ENCODE assay signal across 8 mouse cellular contexts in the genomic region with DNA sequence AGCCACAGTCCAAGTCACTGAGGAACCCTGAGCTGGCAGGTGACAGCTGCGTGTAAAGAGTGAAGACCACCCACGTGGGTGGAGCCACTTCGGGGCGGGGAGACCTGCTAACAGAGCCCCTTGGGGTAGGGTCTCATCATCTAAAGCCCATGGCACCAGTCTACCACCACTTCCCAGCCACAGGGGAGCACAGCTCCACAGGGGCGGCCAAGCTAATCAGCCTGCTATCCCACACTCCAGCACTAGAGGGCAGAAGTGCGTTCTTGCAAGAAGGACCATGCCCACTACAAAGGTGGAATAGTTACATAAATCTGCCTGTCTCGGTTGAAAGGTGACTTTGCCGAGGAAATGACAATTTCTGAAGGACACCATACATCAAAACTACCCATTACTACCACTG. TPM values are rescaled to one million over a fixed set of nuclear protein-coding genes. Genes with fewer than 3 reads are reported as not detected.
DNase-seq lines count a peak whose midpoint lies in the region; ATAC-seq and TF ChIP-seq lines count a peak whose summit lies in the region.

No protein-coding gene starts in this region.

- H3K36me3 ChIP-seq in E14TG2a.4 (ENCODE audit: insufficient read depth, low read length), result peaks cover 70% of the 10 kb centered on the region
- peaks cover 61% of the 10 kb centered on the region for H3K36me3 ChIP-seq in forebrain, postnatal 0 days (ENCODE audit: insufficient read depth)

- H3K27me3 ChIP-seq in E14TG2a.4 (ENCODE audit: insufficient read depth, low read length), result peaks cover 8% of the 10 kb centered on the region
- no peaks in the 10 kb centered on the region for H3K27me3 ChIP-seq in forebrain, postnatal 0 days (ENCODE audit: insufficient read depth, low read length)

- H3K9me3 ChIP-seq in E14TG2a.4 (ENCODE audit: low read length), result no peaks in the 10 kb centered on the region
- no peaks in the 10 kb centered on the region for H3K9me3 ChIP-seq in forebrain, postnatal 0 days (ENCODE audit: low read length)

- no peak overlapping the region for H3K27ac ChIP-seq in forebrain, postnatal 0 days (ENCODE audit: low read depth, low read length)

- TF ChIP-seq POLR2A in lung, adult 2 months (IDR thresholded peaks at IDR 0.05; ENCODE audit: borderline replicate concordance, extremely low read depth, low read depth, low read length), result no peak

- H3K4me1 ChIP-seq in E14TG2a.4 (replicated peaks; ENCODE audit: low read depth, low read length), result peaks cover 76% of the 10 kb centered on the region
- H3K4me1 ChIP-seq in forebrain, postnatal 0 days (ENCODE audit: insufficient read depth), result peaks cover 7% of the 10 kb centered on the region; the same call in 1 of the 2 replicates
- H3K4me1 ChIP-seq in lung, adult 2 months (ENCODE audit: control insufficient read depth, insufficient read depth, low read length), result peaks cover 5% of the 10 kb centered on the region; the same call in 1 of the 2 replicates

- DNase-seq in B cell, adult 2 months, result peak; percentile 90
- peak; percentile 77 for DNase-seq in c-Kit-positive CD71-positive TER-119-negative erythroid progenitor cells, embryonic 14.5 days (ENCODE audit: low read depth)
- peak; percentile 81 for DNase-seq in forebrain, postnatal 0 days
- peak; percentile 84 to 92 for DNase-seq in kidney, postnatal 36 days
- peak; percentile 77 for DNase-seq in lung, adult 2 months
- DNase-seq in right cerebral cortex, postnatal 14 days, result peak; percentile 88

- no peak overlapping the region for H3K4me2 ChIP-seq in forebrain, postnatal 0 days (ENCODE audit: low read depth)

- peak overlapping the region; percentile 62 for H3K4me3 ChIP-seq in E14TG2a.4 (replicated peaks; ENCODE audit: low read length)
- no peak overlapping the region for H3K4me3 ChIP-seq in forebrain, postnatal 0 days (ENCODE audit: low read depth, low read length)
- H3K4me3 ChIP-seq in lung, adult 2 months (replicated peaks; ENCODE audit: extremely low read depth, low read depth, low read length), result no peak overlapping the region

- H3K9ac ChIP-seq in forebrain, postnatal 0 days, result no peak overlapping the region

- TF ChIP-seq CTCF in E14TG2a.4 (conservative IDR thresholded peaks at IDR 0.05; ENCODE audit: low read length), result peak; percentile 94
- peak; percentile 83 for TF ChIP-seq CTCF in forebrain, postnatal 0 days (IDR thresholded peaks at IDR 0.05; ENCODE audit: low read depth)
- peak; percentile 83 for TF ChIP-seq CTCF in lung, adult 2 months (IDR thresholded peaks at IDR 0.05; ENCODE audit: insufficient read depth, low read length)

- ATAC-seq in forebrain, postnatal 0 days, result no peak
- no peak for ATAC-seq in inflammation-experienced regulatory T-cells, adult 6 months

- 64% methylated on average over 8 of the region's 8 CpGs for WGBS in forebrain, postnatal 0 days
- WGBS in lung, adult 2 months, result 54% methylated on average over 8 of the region's 8 CpGs

RNA-seq across cellular contexts. Expression of a gene that starts 3.3 kb away (rescaled TPM):
- 40.9 and 44.7 TPM in 2 replicates for total RNA-seq in forebrain, postnatal 0 days (2014; rRNA removed)
- polyA plus RNA-seq in forebrain, postnatal 0 days (2015; fragmentation: Nextera tagmentation; extraction: Ambion mirVana), result 27.7 and 29.2 TPM in 2 replicates
- 21.8 and 25.1 TPM in 2 replicates for polyA plus RNA-seq in lung, adult 2 months (2012; rRNA removed)
- 1 to 10 TPM; 5.4 to 6.2 (median 5.6) TPM for polyA plus RNA-seq in inflammation-experienced regulatory T-cells, adult 6 months (2017; shearing (Covaris generic))

RNA-seq across cellular contexts. Expression of a gene that starts 17.2 kb away (rescaled TPM):
- 45.1 and 62.6 TPM in 2 replicates for total RNA-seq in forebrain, postnatal 0 days (2014; rRNA removed)
- 94.0 and 97.3 TPM in 2 replicates for polyA plus RNA-seq in forebrain, postnatal 0 days (2015; fragmentation: Nextera tagmentation; extraction: Ambion mirVana)
- 76.0 and 98.1 TPM in 2 replicates for polyA plus RNA-seq in lung, adult 2 months (2012; rRNA removed)
- polyA plus RNA-seq in inflammation-experienced regulatory T-cells, adult 6 months (2017; shearing (Covaris generic)), result 10 to 100 TPM; 52.1 to 67.4 (median 67.2) TPM

RNA-seq across cellular contexts. Expression of a gene that starts 18.5 kb away (rescaled TPM):
- 9.8 and 16.5 TPM in 2 replicates for total RNA-seq in forebrain, postnatal 0 days (2014; rRNA removed)
- polyA plus RNA-seq in forebrain, postnatal 0 days (2015; fragmentation: Nextera tagmentation; extraction: Ambion mirVana), result 0.18 and 0.23 TPM in 2 replicates
- polyA plus RNA-seq in lung, adult 2 months (2012; rRNA removed), result 1.4 and 1.5 TPM in 2 replicates
- polyA plus RNA-seq in inflammation-experienced regulatory T-cells, adult 6 months (2017; shearing (Covaris generic)), result not detected

RNA-seq across cellular contexts. Expression of a gene that starts 42.1 kb away (rescaled TPM):
- 21.5 and 29.8 TPM in 2 replicates for total RNA-seq in forebrain, postnatal 0 days (2014; rRNA removed)
- 5.5 and 7.5 TPM in 2 replicates for polyA plus RNA-seq in forebrain, postnatal 0 days (2015; fragmentation: Nextera tagmentation; extraction: Ambion mirVana)
- 10.1 and 10.4 TPM in 2 replicates for polyA plus RNA-seq in lung, adult 2 months (2012; rRNA removed)
- under 1 TPM; 0.16 to 0.40 (median 0.34) TPM for polyA plus RNA-seq in inflammation-experienced regulatory T-cells, adult 6 months (2017; shearing (Covaris generic))

RNA-seq across cellular contexts. Expression of a gene that starts 45.3 kb away (rescaled TPM):
- 1.8 TPM in 2 replicates for total RNA-seq in forebrain, postnatal 0 days (2014; rRNA removed)
- 0.52 and 0.88 TPM in 2 replicates for polyA plus RNA-seq in forebrain, postnatal 0 days (2015; fragmentation: Nextera tagmentation; extraction: Ambion mirVana)
- polyA plus RNA-seq in lung, adult 2 months (2012; rRNA removed), result 0.02 and 0.09 TPM in 2 replicates
- not detected for polyA plus RNA-seq in inflammation-experienced regulatory T-cells, adult 6 months (2017; shearing (Covaris generic))
